Mouse (Mus musculus) ovary, postnatal 36 days (tissue): ENCODE data around the gene Bptf.
"Not testable (repeated sequence)": the region's sequence is repeated elsewhere in the genome, so short reads cannot be mapped to it uniquely, and the experiment has no call there.

ENCODE experiments used
- DNase-seq: peaks from one replicate; pipeline ENCODE4 v3.0.0; 2022; ENCODE audit warnings: low spot score, mixed read lengths

Gene Bptf

GRCm38 (mm10) chr11:107046766-107047620 lies 84.9 kb downstream of the Bptf start:
- peak; percentile 43 for DNase-seq

- no peak for DNase-seq
These were observed 86.4 kb downstream of the Bptf start for GRCm38 (mm10) chr11:107045546-107045945.

DNA sequence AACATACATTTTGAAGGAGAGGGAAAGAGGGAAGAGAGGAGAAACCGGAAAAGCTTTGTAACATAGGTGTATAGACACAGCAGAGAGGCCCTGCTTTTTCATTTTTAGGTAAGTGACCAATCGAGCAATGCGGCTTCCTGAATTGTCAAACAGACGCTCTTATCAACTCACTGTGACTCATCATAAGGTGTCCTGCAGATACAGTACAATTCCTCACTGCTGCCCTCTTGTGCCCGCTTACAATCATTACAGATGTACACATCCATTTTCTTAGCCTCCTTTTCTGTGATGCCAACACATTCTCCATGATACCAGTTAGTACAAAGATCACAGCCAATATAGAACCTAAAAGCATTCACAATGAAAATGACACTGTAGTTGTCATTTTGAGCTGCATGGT lies 87.6 kb downstream of the Bptf start:
- peak; percentile 43 for DNase-seq

DNA sequence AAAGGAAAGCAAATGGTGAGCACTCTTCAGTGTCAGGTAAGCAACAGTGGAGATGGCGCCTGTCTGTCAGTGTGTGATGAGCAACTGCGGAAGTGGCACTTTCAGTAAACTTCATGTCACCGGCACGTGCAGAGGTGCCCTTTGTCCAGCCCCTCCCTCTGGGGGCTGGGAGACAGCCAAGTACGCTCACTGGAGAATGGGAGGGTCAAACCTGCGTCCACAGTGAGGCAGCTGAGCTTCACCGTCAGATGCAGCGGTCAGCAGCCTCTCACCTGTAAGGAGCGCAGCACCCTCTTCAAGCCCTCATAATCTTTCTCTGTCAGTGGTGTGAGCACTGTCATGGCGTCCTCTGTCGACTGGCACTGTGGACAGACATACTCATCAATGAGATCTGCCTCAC lies 88.6 kb downstream of the Bptf start:
- no peak for DNase-seq

DNA sequence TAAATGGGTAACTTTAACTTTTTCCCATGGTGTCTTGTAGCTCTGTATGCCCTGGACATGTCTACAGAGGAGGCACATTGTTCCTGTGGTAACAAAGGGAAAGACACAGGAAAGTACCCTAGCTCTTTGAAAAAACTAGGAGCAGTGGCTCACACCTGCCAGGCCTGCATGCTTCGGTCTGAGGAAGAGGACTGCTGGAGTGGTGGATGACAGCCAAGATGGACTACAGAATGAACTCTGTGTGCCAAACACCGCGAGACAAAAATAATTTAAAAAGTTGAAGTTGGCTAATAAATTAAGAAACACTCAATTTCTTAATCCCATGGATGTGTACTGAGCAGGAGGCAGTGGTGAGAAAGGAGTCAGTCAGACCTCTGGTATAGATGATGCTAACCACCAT lies 90.5 kb downstream of the Bptf start:
- no peak for DNase-seq

DNA sequence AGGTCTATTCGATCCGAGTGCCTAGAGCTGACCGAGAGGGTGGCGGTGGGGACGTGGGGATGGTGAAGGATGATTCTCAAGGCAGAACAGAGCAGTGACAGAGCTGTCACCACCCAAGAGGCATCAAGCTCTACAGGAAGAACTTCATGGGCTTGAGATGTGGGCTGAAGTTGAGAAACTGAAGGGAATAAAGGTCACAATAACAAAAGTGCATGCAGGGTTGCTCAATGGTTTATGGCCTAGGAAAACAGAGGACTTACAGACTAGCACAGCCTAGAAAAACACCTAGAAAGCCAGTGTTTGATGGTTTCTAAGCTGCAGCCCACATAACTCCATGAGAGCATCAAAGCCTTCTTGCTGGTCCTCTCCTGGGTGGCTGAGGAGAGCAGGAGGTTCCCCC lies 92.5 kb downstream of the Bptf start:
- no peak for DNase-seq

DNA sequence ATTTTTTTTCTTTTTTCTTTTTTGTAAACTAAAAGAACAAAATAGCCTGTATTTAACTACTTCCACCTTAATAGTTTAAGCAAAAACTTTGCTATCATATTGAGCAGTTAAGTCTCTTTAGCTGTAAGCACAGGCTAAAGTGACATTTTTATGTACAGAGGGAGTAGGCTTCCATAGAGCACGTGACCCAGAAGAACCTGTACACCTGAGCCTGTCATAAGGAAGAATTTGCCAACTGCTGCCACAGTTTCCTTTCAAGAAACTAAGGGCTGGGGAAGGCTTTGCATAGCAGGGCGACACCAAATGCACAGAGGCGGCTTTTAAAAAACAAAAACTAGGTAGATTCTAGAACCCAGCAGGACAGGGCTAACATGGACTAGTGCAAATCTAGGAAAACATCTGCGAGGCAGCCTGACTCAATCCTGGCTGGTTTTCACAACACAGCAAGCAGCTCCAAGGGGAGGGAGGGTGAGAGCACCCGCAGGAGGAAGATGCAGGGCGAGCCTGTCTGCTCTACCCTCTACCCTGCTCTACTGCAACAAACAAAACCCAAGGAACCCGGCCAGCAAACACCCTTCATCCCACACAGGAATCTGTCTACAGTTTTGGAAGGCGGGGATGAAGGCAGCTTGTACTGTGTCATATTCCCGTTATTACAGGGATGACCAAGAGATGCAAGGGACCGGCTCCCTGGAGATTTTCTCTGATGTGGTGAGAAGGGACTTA lies 97.7 kb downstream of the Bptf start:
- DNase-seq = no peak

DNA sequence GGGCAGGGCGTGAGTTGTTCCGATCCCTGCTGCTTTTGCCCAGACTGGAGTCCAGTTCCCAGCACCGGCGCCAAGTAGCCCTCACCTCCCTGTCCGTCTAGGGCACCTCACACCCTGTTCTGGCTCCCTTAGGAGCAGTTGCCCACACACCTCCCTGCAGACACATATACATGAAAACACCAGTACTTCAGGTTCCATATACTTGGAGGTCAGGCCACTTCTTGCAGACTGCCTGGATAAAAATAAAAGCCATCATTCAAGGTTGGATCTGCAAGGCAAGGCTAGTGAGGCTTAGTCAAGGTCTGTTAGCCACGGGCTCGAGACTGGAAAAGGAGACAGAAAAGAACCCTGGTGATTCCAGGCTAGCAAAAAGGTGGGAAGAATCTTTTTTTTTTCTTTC lies 100.3 kb downstream of the Bptf start:
- DNase-seq = peak; percentile 36

GRCm38 (mm10) chr11:107029536-107029935 lies 102.4 kb downstream of the Bptf start:
- DNase-seq = no peak

DNA sequence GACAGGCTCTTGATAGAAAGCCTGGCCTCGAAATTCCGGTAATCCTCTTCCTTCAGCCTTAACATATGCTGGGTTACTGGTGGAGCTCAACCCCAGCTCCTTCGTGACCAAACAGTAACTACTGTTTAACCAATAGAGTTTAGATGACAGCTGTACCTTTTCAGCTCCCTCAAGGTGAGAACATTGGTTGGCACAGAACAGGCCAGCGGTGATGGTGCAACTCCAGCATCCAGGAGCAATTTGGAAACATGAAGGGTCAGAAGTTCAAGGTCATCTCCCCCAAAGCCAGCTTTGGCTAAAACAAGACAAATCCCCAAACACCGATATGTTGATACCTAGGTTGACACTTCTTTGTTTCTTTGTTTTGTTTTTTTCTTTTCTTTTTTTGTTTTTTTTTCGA lies 103.2 kb downstream of the Bptf start:
- no peak for DNase-seq

DNA sequence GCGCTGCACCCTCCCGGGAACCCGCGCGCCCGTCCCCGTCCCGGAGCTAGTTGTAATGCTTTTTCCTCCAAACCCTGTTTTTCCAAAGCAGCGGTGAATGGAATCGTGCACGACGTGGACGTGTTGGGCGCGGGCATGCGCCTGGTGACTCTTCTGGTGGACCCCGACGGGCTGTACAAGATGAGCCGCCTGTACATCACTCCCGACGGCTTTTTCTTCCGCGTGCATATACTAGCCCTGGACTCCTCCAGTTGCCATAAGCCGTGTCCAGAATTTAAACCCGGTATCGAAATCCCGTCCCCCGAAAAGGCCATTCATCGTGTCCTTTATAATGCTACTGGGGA lies 103.7 kb downstream of the Bptf start:
- DNase-seq = no peak

DNA sequence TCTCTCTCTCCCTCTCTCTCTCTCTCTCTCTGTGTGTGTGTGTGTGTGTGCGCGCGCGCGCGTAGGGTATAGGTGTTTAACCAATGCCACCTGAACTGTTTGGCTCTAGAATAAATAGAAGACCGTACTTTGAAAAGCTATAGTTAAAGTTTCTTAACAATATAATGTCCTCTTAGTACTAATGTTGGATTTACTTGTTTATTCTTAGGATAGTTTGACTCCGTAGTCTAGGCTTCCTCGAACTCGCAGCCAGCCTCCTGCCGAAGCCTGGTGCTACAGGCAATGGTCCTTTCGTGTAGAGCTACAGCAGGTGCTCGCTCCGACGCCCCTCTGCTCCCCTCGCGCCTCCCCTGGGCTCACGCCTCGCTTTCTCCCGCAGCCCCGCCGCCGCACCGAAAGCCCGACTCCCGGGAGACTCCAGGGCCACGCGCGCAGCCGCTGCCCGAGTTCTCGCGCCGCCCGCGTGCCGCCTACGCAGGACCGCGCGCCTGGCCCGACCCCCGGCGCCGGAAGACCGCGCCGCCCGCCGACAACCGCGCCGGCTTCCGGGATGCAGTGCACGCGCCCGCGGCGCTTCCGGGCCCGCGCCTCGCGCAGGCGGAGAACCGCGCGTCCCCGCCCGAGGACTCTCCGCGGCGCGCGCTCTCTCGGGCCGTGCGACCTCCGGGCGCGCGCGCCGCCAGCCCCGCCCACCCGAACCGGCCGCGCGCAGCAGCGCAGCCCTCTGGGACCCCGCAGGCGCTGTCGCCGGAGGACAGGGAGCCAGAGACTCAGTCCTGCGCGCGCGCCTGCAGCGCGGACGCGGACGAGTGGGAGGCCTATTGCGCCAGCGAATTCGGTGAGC lies 104.3 kb downstream of the Bptf start:
- peak; percentile 91 for DNase-seq

DNA sequence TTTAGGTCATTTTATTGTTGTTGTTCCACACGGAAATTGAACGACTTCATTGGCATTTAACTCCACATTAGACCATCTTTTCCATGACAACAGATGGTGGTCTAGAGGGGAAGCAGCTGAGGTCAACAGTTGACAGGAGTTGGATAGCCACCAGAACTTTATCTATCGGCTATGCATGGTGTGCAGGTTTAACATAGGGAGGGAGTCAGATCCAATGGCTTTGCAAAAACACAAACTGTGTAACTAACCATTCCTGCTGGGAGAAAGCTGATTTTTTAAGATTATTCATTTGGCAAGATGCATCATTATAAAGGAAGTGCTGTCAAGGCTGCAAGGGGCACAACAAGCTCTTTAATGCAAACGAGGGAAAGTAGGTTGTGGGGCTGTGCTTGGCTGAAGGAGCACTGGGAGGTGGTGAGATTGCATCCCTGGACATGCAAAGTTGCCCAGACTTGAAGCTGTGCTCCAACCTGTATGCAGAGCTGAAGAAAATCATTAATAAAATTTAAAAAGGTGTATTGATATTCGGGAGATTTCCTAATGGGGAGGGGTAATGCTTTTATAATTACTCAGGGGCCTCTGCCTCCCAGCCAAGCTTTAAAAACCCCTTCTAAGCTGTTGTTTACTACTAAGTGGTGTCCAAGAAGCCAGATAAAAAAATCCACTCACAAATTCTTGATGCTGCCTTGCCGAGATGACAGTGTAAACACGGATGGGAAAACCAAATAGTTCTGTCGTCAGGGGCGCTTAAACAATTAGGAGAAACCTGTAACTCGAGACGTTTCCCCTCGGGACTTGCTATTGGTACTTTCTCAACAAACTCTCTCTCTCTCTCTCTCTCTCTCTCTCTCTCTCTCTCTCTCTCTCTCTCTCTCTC lies 105.1 kb downstream of the Bptf start:
- DNase-seq = no peak

- peak; percentile 30 for DNase-seq
These were observed 106.3 kb downstream of the Bptf start, which contains the start of gene 1810010H24Rik for GRCm38 (mm10) chr11:107025411-107026321. Gene 1810010H24Rik, plus strand, starts transcription at chr11:107025681.

- no peak for DNase-seq
These were observed 107.5 kb downstream of the Bptf start for GRCm38 (mm10) chr11:107024406-107024805.

GRCm38 (mm10) chr11:107022050-107022683 lies 109.8 kb downstream of the Bptf start:
- DNase-seq = no peak

GRCm38 (mm10) chr11:107019722-107020121 lies 112.2 kb downstream of the Bptf start:
- DNase-seq = not testable (repeated sequence)

DNA sequence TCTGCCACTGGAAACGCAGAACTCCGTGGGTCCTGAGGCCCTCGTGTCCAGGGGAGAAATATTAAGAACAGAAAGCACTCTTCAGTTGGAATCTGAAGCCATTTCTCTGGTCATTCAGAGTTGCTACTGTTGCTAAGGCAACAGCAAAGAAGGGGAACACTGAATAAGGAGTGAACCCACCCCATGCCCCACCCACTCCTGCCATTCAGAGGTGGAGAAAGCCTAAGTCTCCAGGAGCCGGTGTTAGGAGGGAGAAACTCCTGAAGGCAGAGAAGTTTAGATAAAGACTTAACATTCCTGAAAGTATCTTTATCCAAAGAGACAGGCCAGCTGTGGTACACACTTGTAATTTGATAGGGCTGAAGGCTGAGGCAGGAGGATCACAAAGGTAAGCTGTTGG lies 112.6 kb downstream of the Bptf start:
- DNase-seq = no peak

GRCm38 (mm10) chr11:107018606-107019005 lies 113.3 kb downstream of the Bptf start:
- no peak for DNase-seq

- DNase-seq = no peak
These were observed 114.5 kb downstream of the Bptf start for GRCm38 (mm10) chr11:107017339-107017886.
